Mouse (Mus musculus) forebrain, embryonic 11.5 days (tissue): ENCODE measurements around the gene Lpcat3. TPM values are rescaled to one million over a fixed set of nuclear protein-coding genes. Genes with fewer than 3 reads are reported as not detected.
A peak's percentile ranks its signal among the peaks of the same experiment; 100 is the strongest.

Experiments used
- ATAC-seq: fragments of 200-750 bp; cut with Nextera tagmentation; replicated peaks from 2 replicates; pipeline ENCODE4 v1.8.0; 2017; ENCODE audit warnings: moderate TSS enrichment; ENCODE audit not compliant: low FRiP score
- DNase-seq: peaks from one replicate; pipeline ENCODE4 v3.0.0-alpha.2; 2017; ENCODE audit warnings: low spot score
- H3K27ac ChIP-seq: fragments of 300-500 bp; sonication (generic); 2 replicates; pipeline ENCODE4 v1.5.1; 2014; ENCODE audit warnings: low read depth, low read length
- H3K27me3 ChIP-seq: fragments of 300-500 bp; sonication (generic); 2 replicates; pipeline ENCODE4 v1.6.1; 2014; ENCODE audit warnings: mild to moderate bottlenecking, low read length, mixed read lengths; ENCODE audit not compliant: control insufficient read depth, insufficient read depth
- H3K36me3 ChIP-seq: fragments of 300-500 bp; sonication (generic); 2 replicates; pipeline ENCODE4 v1.6.1; 2014; ENCODE audit warnings: mild to moderate bottlenecking, low read length, moderate library complexity, mixed read lengths; ENCODE audit not compliant: control insufficient read depth, insufficient read depth
- H3K4me1 ChIP-seq: fragments of 300-500 bp; sonication (generic); replicated peaks from 2 replicates; pipeline ENCODE4 v1.6.1; 2014; ENCODE audit warnings: low read length, mixed read lengths; ENCODE audit not compliant: control insufficient read depth, insufficient read depth
- H3K4me2 ChIP-seq: fragments of 300-500 bp; sonication (generic); 2 replicates; pipeline ENCODE4 v1.6.1; 2014; ENCODE audit warnings: low read depth, mild to moderate bottlenecking, low read length, moderate library complexity, mixed read lengths; ENCODE audit not compliant: severe bottlenecking
- H3K4me3 ChIP-seq: fragments of 300-500 bp; sonication (generic); 2 replicates; pipeline ENCODE4 v1.5.1; 2014; ENCODE audit warnings: low read depth, low read length
- H3K9ac ChIP-seq: fragments of 300-500 bp; sonication (generic); 2 replicates; pipeline ENCODE4 v1.6.1; 2014; ENCODE audit warnings: low read length
- H3K9me3 ChIP-seq: fragments of 300-500 bp; sonication (generic); 2 replicates; pipeline ENCODE4 v1.6.1; 2016; ENCODE audit warnings: low read length, mixed read lengths; ENCODE audit not compliant: control insufficient read depth
- WGBS: fragments of 180-500 bp; shearing (Covaris S2); extraction: QIAGEN DNeasy Blood & Tissue Kit; methylation state at CpG from one replicate; pipeline ENCODE4 v1.1.7; 2014; 5-methylcytosine and 5-hydroxymethylcytosine counted together
- microRNA counts: library from miRNA; unstranded; fragments of <30 nt; microRNA quantifications from one replicate; lab custom pipeline; 2015
- microRNA-seq: library from miRNA; unstranded; fragments of <30 nt; microRNA quantifications from one replicate; pipeline ENCODE4, GENCODE M21; 2016; ENCODE audit not compliant: insufficient number of aligned reads
- polyA plus RNA-seq: library from polyadenylated mRNA; unstranded; fragments of >200 nt; fragmentation: Nextera tagmentation; extraction: Ambion mirVana; gene quantifications from 2 replicates; pipeline ENCODE4 v1.2.1, GENCODE M21; 2014

Lpcat3 gene
- polyA plus RNA-seq, 1 experiment from 2014 or later = 34.3 TPM

- ATAC-seq (no peak), DNase-seq (no peak)
- Histone ChIP-seq H3K4me3 (no peak overlapping the region), H3K27me3 (no peaks in the 10 kb centered on the region), H3K27ac (no peak overlapping the region), H3K4me2 (no peak overlapping the region), H3K4me1 (peaks cover 24% of the 10 kb centered on the region), H3K9me3 (no peaks in the 10 kb centered on the region), H3K9ac (no peak overlapping the region), H3K36me3 (no peaks in the 10 kb centered on the region; the same call in 1 of the 2 replicates)
- WGBS = 90% methylated on average over 2 of the region's 2 CpGs
These were observed 91.0 kb downstream of the Lpcat3 start for GRCm38 (mm10) chr6:124753861-124754260.

MicroRNA genes within 50 kb of the gene (microRNA counts, 519-probe panel; counts per million panel counts)
- 31.2 counts per million for microRNA mmu-miR-141 (lab: Ali Mortazavi, UCI)
- microRNA mmu-miR-200c (lab: Ali Mortazavi, UCI) = 3,795 counts per million, percentile 25 among the panel's probes with 10 or more counts

Small RNA genes lying within 50 kb of the gene (microRNA-seq; reads per million reads assigned to microRNA genes)
- gene Mir141 (145 reads per million, percentile 40 among the genes with 10 or more reads in this experiment), gene Mir200c (1,163 reads per million, percentile 69 among the genes with 10 or more reads in this experiment)

Other genes with a start within 250 kb of the Lpcat3 start
- 46.9 and 49.9 TPM in 2 replicates for gene Pex5, start 248.0 kb upstream of the Lpcat3 start, polyA plus RNA-seq
- 12.8 and 15.2 TPM in 2 replicates for gene Clstn3, start 198.2 kb upstream of the Lpcat3 start, polyA plus RNA-seq
- gene C1rl, start 169.9 kb upstream of the Lpcat3 start, polyA plus RNA-seq = 0.08 and 0.21 TPM in 2 replicates
- 0.08 and 0.35 TPM in 2 replicates for gene C1ra, start 150.6 kb upstream of the Lpcat3 start, polyA plus RNA-seq
- 0.33 TPM in 1 of 2 replicates, not detected in the other for gene C1s1, start 120.7 kb upstream of the Lpcat3 start, polyA plus RNA-seq
- gene C1rb, start 92.7 kb upstream of the Lpcat3 start, polyA plus RNA-seq = not detected in 2 replicates
- not detected in 2 replicates for gene C1s2, start 26.9 kb upstream of the Lpcat3 start, polyA plus RNA-seq
- gene Emg1, start 49.2 kb downstream of the Lpcat3 start, polyA plus RNA-seq = 227 and 228 TPM in 2 replicates
- gene Phb2, start 49.3 kb downstream of the Lpcat3 start, polyA plus RNA-seq = 376 and 404 TPM in 2 replicates
- gene Ptpn6, start 75.7 kb downstream of the Lpcat3 start, polyA plus RNA-seq = 4.8 and 4.9 TPM in 2 replicates
- 509 and 514 TPM in 2 replicates for gene Grcc10, start 78.3 kb downstream of the Lpcat3 start, polyA plus RNA-seq
- not detected in 2 replicates for gene Gm45234, start 93.0 kb downstream of the Lpcat3 start, polyA plus RNA-seq
- 13.9 and 14.4 TPM in 2 replicates for gene Atn1, start 93.5 kb downstream of the Lpcat3 start, polyA plus RNA-seq
- gene Eno2, start 106.6 kb downstream of the Lpcat3 start, polyA plus RNA-seq = 5.8 and 6.0 TPM in 2 replicates
- 4.5 and 6.8 TPM in 2 replicates for gene Lrrc23, start 116.7 kb downstream of the Lpcat3 start, polyA plus RNA-seq
- 7.5 and 8.4 TPM in 2 replicates for gene Spsb2, start 145.6 kb downstream of the Lpcat3 start, polyA plus RNA-seq
- gene Tpi1, start 151.3 kb downstream of the Lpcat3 start, polyA plus RNA-seq = 875 and 885 TPM in 2 replicates
- gene Usp5, start 166.5 kb downstream of the Lpcat3 start, polyA plus RNA-seq = 182 and 184 TPM in 2 replicates
- gene Cdca3, start 166.5 kb downstream of the Lpcat3 start, polyA plus RNA-seq = 276 and 307 TPM in 2 replicates
- 0.71 and 1.1 TPM in 2 replicates for gene Gnb3, start 177.2 kb downstream of the Lpcat3 start, polyA plus RNA-seq
- gene P3h3, start 194.7 kb downstream of the Lpcat3 start, polyA plus RNA-seq = 17.3 and 17.8 TPM in 2 replicates
- gene Gpr162, start 201.0 kb downstream of the Lpcat3 start, polyA plus RNA-seq = 2.7 and 2.8 TPM in 2 replicates
- not detected in 2 replicates for gene Cd4, start 225.2 kb downstream of the Lpcat3 start, polyA plus RNA-seq
- gene Lag3, start 248.7 kb downstream of the Lpcat3 start, polyA plus RNA-seq = 2.3 and 2.5 TPM in 2 replicates